Mouse (Mus musculus): ENCODE results near the gene Maf. TPM values are rescaled to one million over a fixed set of nuclear protein-coding genes. Genes with fewer than 3 reads are reported as not detected.

Maf gene
- total and polyA plus RNA-seq, 2 experiments, result 6.4 to 10.6 TPM

DNA sequence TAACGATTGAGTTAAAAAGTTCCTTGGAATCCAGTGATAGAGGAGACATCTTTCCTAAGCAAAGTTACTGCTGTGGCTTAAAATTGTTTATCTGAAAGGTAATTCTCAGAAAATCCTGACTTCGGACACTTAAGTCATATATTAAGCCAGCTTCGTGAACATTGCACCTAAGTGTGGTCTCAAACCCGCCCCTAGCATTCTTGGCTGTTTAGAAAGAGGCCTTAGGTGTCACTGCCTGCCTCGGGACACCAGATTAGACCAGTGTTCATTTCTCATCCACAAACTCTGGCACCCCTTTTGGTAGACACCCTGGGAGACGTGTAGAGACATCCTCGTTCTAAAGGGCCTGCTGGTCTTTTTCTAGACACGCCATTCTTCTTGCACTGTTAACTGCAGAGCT lies 2.3 kb upstream of the Maf start:
- Histone ChIP-seq H3K4me3 (ENCODE audit: insufficient read depth, low read depth, low read length) (no peak overlapping the region), H3K36me3 (ENCODE audit: control insufficient read depth, insufficient read depth, low read length) (no peaks in the 10 kb centered on the region), H3K4me1 (ENCODE audit: control insufficient read depth, insufficient read depth, low read length) (no peaks in the 10 kb centered on the region), H3K79me2 (ENCODE audit: control insufficient read depth, insufficient read depth, low read length) (peaks cover 3% of the 10 kb centered on the region; the same call in 1 of the 2 replicates), H3K9ac (ENCODE audit: low read depth, low read length) (no peak overlapping the region), H3K27ac (replicated peaks; ENCODE audit: insufficient read depth, low read depth, low read length) (no peak overlapping the region), H3K27me3 (ENCODE audit: control insufficient read depth, insufficient read depth, low read length) (no peaks in the 10 kb centered on the region)
- DNase-seq (ENCODE audit: extremely low read depth, low read depth, low spot score), result no peak
- WGBS, result 73% methylated on average over 8 of the region's 8 CpGs
- TF ChIP-seq CTCF (IDR thresholded peaks at IDR 0.05; ENCODE audit: low read depth, low read length) (no peak), POLR2A (IDR thresholded peaks at IDR 0.05; ENCODE audit: extremely low read depth, insufficient read depth, low read length) (no peak)

DNA sequence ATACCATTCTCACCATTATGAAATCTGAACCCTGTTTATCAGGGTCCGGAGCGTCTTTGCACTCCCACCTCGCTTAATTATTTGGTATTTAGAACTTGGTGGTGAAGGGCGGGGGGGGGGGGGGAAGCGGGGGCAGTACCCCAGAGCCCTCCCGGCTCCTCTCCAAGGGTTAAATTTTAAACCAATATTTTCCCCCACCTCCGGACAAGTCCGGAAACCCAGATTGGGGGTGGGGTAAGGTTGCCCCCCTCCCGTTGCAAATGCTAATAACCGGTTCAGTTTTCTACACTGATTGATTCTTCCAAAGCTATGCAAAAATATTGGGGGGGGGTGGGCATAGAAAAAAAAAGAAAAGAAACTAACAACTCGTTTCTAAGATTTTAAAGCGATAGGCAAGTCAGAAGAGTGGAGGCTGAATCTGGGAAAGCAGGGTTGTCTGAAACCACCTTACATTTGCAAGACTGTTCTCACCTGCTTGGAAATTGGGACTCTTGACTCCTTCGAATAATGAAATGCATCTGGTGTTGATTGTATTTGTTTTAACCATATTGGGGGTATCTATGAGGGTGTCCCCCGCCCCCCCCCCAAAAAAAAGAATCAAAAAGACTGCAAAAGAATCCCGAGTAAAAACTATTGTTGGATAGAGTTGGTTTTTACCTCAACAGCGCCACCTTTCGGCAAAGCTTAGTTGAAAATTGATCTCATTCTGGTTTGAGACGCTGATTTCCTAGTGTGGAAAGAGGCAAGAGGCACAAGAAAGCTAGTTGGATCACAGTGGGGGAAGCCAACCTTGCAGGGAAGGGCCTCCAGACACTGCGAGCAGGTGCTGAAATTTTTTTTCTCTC lies 1.6 kb upstream of the Maf start:
- no peaks in the 10 kb centered on the region for H3K4me1 ChIP-seq (ENCODE audit: control insufficient read depth, insufficient read depth, low read length)
- no peak overlapping the region for H3K27ac ChIP-seq (replicated peaks; ENCODE audit: insufficient read depth, low read depth, low read length)
- peak overlapping the region; percentile 34; the same call in 1 of the 2 replicates for H3K9ac ChIP-seq (ENCODE audit: low read depth, low read length)
- under 1% methylated on average over 19 of the region's 19 CpGs for WGBS
- H3K79me2 ChIP-seq (ENCODE audit: control insufficient read depth, insufficient read depth, low read length), result peaks cover 3% of the 10 kb centered on the region; the same call in 1 of the 2 replicates
- H3K27me3 ChIP-seq (ENCODE audit: control insufficient read depth, insufficient read depth, low read length), result no peaks in the 10 kb centered on the region
- H3K4me3 ChIP-seq (ENCODE audit: insufficient read depth, low read depth, low read length), result peak overlapping the region; percentile 25
- no peaks in the 10 kb centered on the region for H3K36me3 ChIP-seq (ENCODE audit: control insufficient read depth, insufficient read depth, low read length)
- no peak for TF ChIP-seq POLR2A (IDR thresholded peaks at IDR 0.05; ENCODE audit: extremely low read depth, insufficient read depth, low read length)
- TF ChIP-seq CTCF (IDR thresholded peaks at IDR 0.05; ENCODE audit: low read depth, low read length), result peak; percentile 21; the same call in 1 of the 2 replicates
- peak; percentile 70 for DNase-seq (ENCODE audit: extremely low read depth, low read depth, low spot score)

DNA sequence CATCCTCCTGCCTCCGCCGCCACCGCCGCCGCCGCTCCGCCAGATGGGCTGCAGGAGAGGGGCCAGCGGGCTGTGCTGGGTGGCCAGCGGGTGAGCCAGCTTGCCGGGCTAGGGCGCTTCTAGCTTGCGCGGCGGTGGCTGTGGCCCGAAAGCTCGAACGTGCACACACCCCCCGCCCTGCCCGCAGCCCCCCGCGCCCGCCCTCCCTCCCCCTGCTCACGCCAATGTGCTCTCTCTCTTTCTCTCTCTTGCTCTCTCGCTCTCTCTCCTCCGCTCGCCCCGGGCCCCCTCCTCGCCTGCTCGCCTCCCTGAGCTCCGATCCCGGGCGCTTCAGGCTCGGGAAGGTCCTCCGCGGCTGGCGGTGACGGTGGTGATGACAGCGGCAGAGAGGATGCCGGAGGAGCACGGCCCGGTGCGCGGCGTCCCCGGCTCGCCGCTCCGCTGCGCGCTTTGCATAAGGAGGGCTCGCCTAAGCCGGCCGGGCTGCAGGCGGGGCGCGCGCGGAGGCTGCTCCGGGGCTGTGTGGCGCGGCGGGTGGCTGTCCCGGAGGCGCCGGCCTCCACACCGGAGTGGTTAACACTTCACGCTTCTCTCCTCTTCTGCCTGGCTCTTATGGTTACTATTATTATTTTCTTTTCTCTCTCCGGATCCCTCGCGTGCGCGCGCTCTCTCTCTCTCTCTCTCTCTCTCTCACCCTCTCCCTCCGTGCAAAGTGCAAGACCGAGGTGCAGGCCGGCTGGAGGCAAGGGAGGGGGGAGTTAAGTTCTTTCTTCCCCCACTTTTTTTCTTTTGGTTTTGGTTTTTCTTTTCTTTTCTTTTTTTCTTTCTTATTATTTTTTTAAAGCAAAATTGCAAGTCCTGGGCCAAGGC lies 498 bp downstream of the Maf start:
- H3K27me3 ChIP-seq (ENCODE audit: control insufficient read depth, insufficient read depth, low read length), result no peaks in the 10 kb centered on the region
- H3K27ac ChIP-seq (replicated peaks; ENCODE audit: insufficient read depth, low read depth, low read length), result peak overlapping the region; percentile 78
- TF ChIP-seq POLR2A (IDR thresholded peaks at IDR 0.05; ENCODE audit: extremely low read depth, insufficient read depth, low read length), result no peak
- under 1% methylated on average over 71 of the region's 76 CpGs for WGBS
- H3K4me3 ChIP-seq (ENCODE audit: insufficient read depth, low read depth, low read length), result peak overlapping the region; percentile 83
- H3K36me3 ChIP-seq (ENCODE audit: control insufficient read depth, insufficient read depth, low read length), result peaks cover under 1% of the 10 kb centered on the region; the same call in 1 of the 2 replicates
- no peak for DNase-seq (ENCODE audit: extremely low read depth, low read depth, low spot score)
- no peaks in the 10 kb centered on the region for H3K4me1 ChIP-seq (ENCODE audit: control insufficient read depth, insufficient read depth, low read length)
- peaks cover 3% of the 10 kb centered on the region; the same call in 1 of the 2 replicates for H3K79me2 ChIP-seq (ENCODE audit: control insufficient read depth, insufficient read depth, low read length)
- H3K9ac ChIP-seq (ENCODE audit: low read depth, low read length), result peak overlapping the region; percentile 85

DNA sequence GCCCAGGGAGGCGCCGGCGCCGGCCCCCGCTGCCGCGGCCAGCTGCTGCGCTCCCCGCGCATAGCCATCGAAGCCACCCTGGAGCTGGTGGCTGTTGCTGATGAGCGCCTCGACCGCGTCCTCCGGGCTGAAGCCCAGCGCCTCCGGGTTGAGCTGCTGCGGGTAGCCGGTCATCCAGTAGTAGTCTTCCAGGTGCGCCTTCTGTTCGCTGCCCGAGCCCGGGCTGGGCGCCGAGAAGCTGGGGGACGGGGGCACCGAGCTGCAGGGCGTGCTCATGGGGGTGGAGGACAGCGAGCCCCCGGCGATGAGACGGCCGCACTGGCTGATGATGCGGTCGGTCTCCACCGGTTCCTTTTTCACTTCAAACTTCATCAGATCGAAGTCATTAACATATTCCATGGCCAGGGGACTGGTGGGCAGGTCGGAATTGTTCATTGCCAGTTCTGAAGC lies 1.2 kb downstream of the Maf start:
- peak; percentile 21 for DNase-seq (ENCODE audit: extremely low read depth, low read depth, low spot score)
- Histone ChIP-seq H3K9ac (ENCODE audit: low read depth, low read length) (peak overlapping the region; percentile 85), H3K36me3 (ENCODE audit: control insufficient read depth, insufficient read depth, low read length) (peaks cover 3% of the 10 kb centered on the region; the same call in 1 of the 2 replicates), H3K4me1 (ENCODE audit: control insufficient read depth, insufficient read depth, low read length) (no peaks in the 10 kb centered on the region), H3K79me2 (ENCODE audit: control insufficient read depth, insufficient read depth, low read length) (peaks cover 3% of the 10 kb centered on the region; the same call in 1 of the 2 replicates), H3K27me3 (ENCODE audit: control insufficient read depth, insufficient read depth, low read length) (no peaks in the 10 kb centered on the region), H3K27ac (replicated peaks; ENCODE audit: insufficient read depth, low read depth, low read length) (peak overlapping the region; percentile 64), H3K4me3 (ENCODE audit: insufficient read depth, low read depth, low read length) (peak overlapping the region; percentile 83)
- TF ChIP-seq CTCF (IDR thresholded peaks at IDR 0.05; ENCODE audit: low read depth, low read length) (no peak), POLR2A (IDR thresholded peaks at IDR 0.05; ENCODE audit: extremely low read depth, insufficient read depth, low read length) (no peak)
- WGBS, result 0% methylated on average over 33 of the region's 39 CpGs

DNA sequence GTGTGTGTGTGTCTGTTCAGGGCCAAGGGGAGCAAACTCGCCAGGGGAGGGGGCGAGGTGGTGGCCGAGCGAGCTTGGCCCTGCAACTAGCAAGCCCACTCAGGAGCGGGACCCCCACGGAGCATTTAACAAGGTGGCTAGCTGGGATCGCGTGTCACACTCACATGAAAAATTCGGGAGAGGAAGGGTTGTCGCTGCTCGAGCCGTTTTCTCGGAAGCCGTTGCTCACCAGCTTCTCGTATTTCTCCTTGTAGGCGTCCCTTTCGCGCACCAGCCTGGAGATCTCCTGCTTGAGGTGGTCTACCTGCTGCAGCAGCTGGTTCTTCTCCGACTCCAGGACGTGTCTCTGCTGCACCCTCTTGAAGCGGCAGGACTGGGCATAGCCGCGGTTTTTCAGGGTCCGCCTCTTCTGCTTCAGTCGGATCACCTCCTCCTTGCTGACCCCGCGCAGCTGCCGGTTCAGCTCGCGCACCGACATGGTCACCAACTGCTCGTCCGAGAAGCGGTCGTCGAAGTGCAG lies 1.9 kb downstream of the Maf start:
- H3K27me3 ChIP-seq (ENCODE audit: control insufficient read depth, insufficient read depth, low read length), result no peaks in the 10 kb centered on the region
- TF ChIP-seq CTCF (IDR thresholded peaks at IDR 0.05; ENCODE audit: low read depth, low read length) (peak; percentile 48), POLR2A (IDR thresholded peaks at IDR 0.05; ENCODE audit: extremely low read depth, insufficient read depth, low read length) (no peak)
- DNase-seq (ENCODE audit: extremely low read depth, low read depth, low spot score), result peak; percentile 46

More for the DNA sequence above, 1.9 kb downstream of the Maf start:
- WGBS, result under 1% methylated on average over 36 of the region's 36 CpGs
- Histone ChIP-seq H3K27ac (replicated peaks; ENCODE audit: insufficient read depth, low read depth, low read length) (peak overlapping the region; percentile 24), H3K4me1 (ENCODE audit: control insufficient read depth, insufficient read depth, low read length) (no peaks in the 10 kb centered on the region), H3K36me3 (ENCODE audit: control insufficient read depth, insufficient read depth, low read length) (peaks cover 3% of the 10 kb centered on the region; the same call in 1 of the 2 replicates), H3K4me3 (ENCODE audit: insufficient read depth, low read depth, low read length) (peak overlapping the region; percentile 83), H3K9ac (ENCODE audit: low read depth, low read length) (peak overlapping the region; percentile 85), H3K79me2 (ENCODE audit: control insufficient read depth, insufficient read depth, low read length) (peaks cover 3% of the 10 kb centered on the region; the same call in 1 of the 2 replicates)

Data from liver, adult 2 months (tissue).